25 mouse cellular contexts compared by ENCODE assay signal in genomic region chr13:74719002-74719401, GRCm38 (mm10).
A peak's percentile ranks its signal among the peaks of the same experiment; 100 is the strongest.
DNase-seq lines count a peak whose midpoint lies in the region; ATAC-seq and TF ChIP-seq lines count a peak whose summit lies in the region.
"Had no signal": no experiment of that assay in that cellular context is flagged by ENCODE, and none has a peak within 500 bp of the region (broad histone marks: within the 10 kb centered on the region; RNA-seq: fewer than 3 reads in every experiment).

No protein-coding gene starts in this region.

- H3K79me2 ChIP-seq in MEL (ENCODE audit: control insufficient read depth, insufficient read depth, low read length, poor library complexity) = no peaks in the 10 kb centered on the region

- H3K4me3 ChIP-seq in liver, postnatal 0 days (ENCODE audit: low read depth, low read length) = no peak overlapping the region
- no peak overlapping the region for H3K4me3 ChIP-seq in MEL (ENCODE audit: control insufficient read depth in 1 of 2, insufficient read depth in 1 of 2, low read depth in 2 of 2, low read length in 2 of 2)
- H3K4me3 ChIP-seq in liver, embryonic 12.5 days = no peak overlapping the region
- H3K4me3 ChIP-seq in liver, embryonic 14.5 days (ENCODE audit: insufficient read depth in 1 of 2, low read depth in 2 of 2, low read length in 2 of 2) = no peak overlapping the region
- H3K4me3 ChIP-seq: embryonic facial prominence, embryonic 10.5 days; embryonic facial prominence, embryonic 12.5 days; forebrain, embryonic 13.5 days; forebrain, embryonic 15.5 days had no signal

- no peak for TF ChIP-seq CTCF in liver, postnatal 0 days (IDR thresholded peaks at IDR 0.05; ENCODE audit: low read depth)
- no peak for TF ChIP-seq CTCF in MEL (IDR thresholded peaks at IDR 0.05 in 2 of 3, conservative IDR thresholded peaks at IDR 0.05 in 1 of 3; ENCODE audit: control insufficient read depth in 1 of 3, insufficient read depth in 1 of 3, low read depth in 2 of 3, low read length in 3 of 3, poor library complexity in 1 of 3, severe bottlenecking in 1 of 3)
- TF ChIP-seq CTCF in liver, embryonic 14.5 days (IDR thresholded peaks at IDR 0.05; ENCODE audit: low read depth) = no peak

- H3K4me1 ChIP-seq in liver, postnatal 0 days (ENCODE audit: insufficient read depth) = no peaks in the 10 kb centered on the region
- H3K4me1 ChIP-seq in MEL (ENCODE audit: control insufficient read depth in 1 of 2, insufficient read depth in 2 of 2, low read length in 2 of 2) = no peaks in the 10 kb centered on the region
- H3K4me1 ChIP-seq in liver, embryonic 12.5 days = peaks cover 5% of the 10 kb centered on the region
- no peaks in the 10 kb centered on the region for H3K4me1 ChIP-seq in liver, embryonic 14.5 days (replicated peaks; ENCODE audit: control insufficient read depth in 2 of 2, insufficient read depth in 2 of 2, low read length in 1 of 2)
- H3K4me1 ChIP-seq: embryonic facial prominence, embryonic 10.5 days; embryonic facial prominence, embryonic 12.5 days; forebrain, embryonic 13.5 days; forebrain, embryonic 15.5 days had no signal

- peaks cover 11% of the 10 kb centered on the region for H3K36me3 ChIP-seq in liver, postnatal 0 days (replicated peaks; ENCODE audit: insufficient read depth, low read length)
- H3K36me3 ChIP-seq in MEL (ENCODE audit: control insufficient read depth in 1 of 2, insufficient read depth in 2 of 2, low read length in 2 of 2) = no peaks in the 10 kb centered on the region; a peak in 1 of 4 replicates
- H3K36me3 ChIP-seq in liver, embryonic 12.5 days = peaks cover 48% of the 10 kb centered on the region
- peaks cover 7% of the 10 kb centered on the region for H3K36me3 ChIP-seq in liver, embryonic 14.5 days (replicated peaks; ENCODE audit: control insufficient read depth, insufficient read depth, low read depth)
- H3K36me3 ChIP-seq: forebrain, embryonic 15.5 days had no signal

- ATAC-seq in liver, postnatal 0 days = no peak
- peak; percentile 64 for ATAC-seq in liver, embryonic 12.5 days
- peak; percentile 52; the same call in 1 of the 2 replicates for ATAC-seq in liver, embryonic 14.5 days (ENCODE audit: insufficient read depth)
- ATAC-seq: CD4-positive, CD25-positive, alpha-beta regulatory T cell, adult 4 months; forebrain, embryonic 13.5 days; forebrain, embryonic 15.5 days had no signal

- no peak for TF ChIP-seq POLR2A in MEL (IDR thresholded peaks at IDR 0.05; ENCODE audit: control insufficient read depth in 1 of 2, insufficient read depth in 1 of 2, low read depth in 1 of 2, low read length in 2 of 2, poor library complexity in 1 of 2)

- H3K9ac ChIP-seq in liver, postnatal 0 days (replicated peaks) = no peak overlapping the region
- no peak overlapping the region for H3K9ac ChIP-seq in MEL (ENCODE audit: control insufficient read depth, low read depth, low read length, poor library complexity, severe bottlenecking)
- no peak overlapping the region for H3K9ac ChIP-seq in liver, embryonic 12.5 days
- no peak overlapping the region for H3K9ac ChIP-seq in liver, embryonic 14.5 days (replicated peaks)
- H3K9ac ChIP-seq: embryonic facial prominence, embryonic 12.5 days; forebrain, embryonic 13.5 days; forebrain, embryonic 15.5 days had no signal

- TF ChIP-seq EP300 in liver, postnatal 0 days (IDR thresholded peaks at IDR 0.05; ENCODE audit: low read depth) = no peak
- no peak for TF ChIP-seq EP300 in MEL (IDR thresholded peaks at IDR 0.05; ENCODE audit: low read depth in 1 of 2, low read length in 2 of 2)
- TF ChIP-seq EP300 in liver, embryonic 14.5 days (IDR thresholded peaks at IDR 0.05; ENCODE audit: low read depth) = no peak

- no peaks in the 10 kb centered on the region for H3K27me3 ChIP-seq in liver, postnatal 0 days (ENCODE audit: insufficient read depth, low read length)
- no peaks in the 10 kb centered on the region for H3K27me3 ChIP-seq in MEL (ENCODE audit: control insufficient read depth in 1 of 2, insufficient read depth in 2 of 2, low read length in 2 of 2)
- no peaks in the 10 kb centered on the region for H3K27me3 ChIP-seq in liver, embryonic 12.5 days (replicated peaks)
- no peaks in the 10 kb centered on the region for H3K27me3 ChIP-seq in liver, embryonic 14.5 days (ENCODE audit: control insufficient read depth, insufficient read depth, low read length)
- H3K27me3 ChIP-seq: CH12.LX; embryonic facial prominence, embryonic 12.5 days; forebrain, embryonic 13.5 days; forebrain, embryonic 15.5 days had no signal

- H3K4me2 ChIP-seq in liver, postnatal 0 days (ENCODE audit: low read depth, low read length) = no peak overlapping the region
- H3K4me2 ChIP-seq in liver, embryonic 12.5 days = no peak overlapping the region
- H3K4me2 ChIP-seq in liver, embryonic 14.5 days (ENCODE audit: low read depth) = no peak overlapping the region
- H3K4me2 ChIP-seq: embryonic facial prominence, embryonic 12.5 days; forebrain, embryonic 13.5 days; forebrain, embryonic 15.5 days had no signal

- H3K27ac ChIP-seq in liver, postnatal 0 days (ENCODE audit: low read depth) = no peak overlapping the region
- no peak overlapping the region for H3K27ac ChIP-seq in MEL (ENCODE audit: control insufficient read depth, low read depth, low read length)
- H3K27ac ChIP-seq in liver, embryonic 12.5 days = no peak overlapping the region
- H3K27ac ChIP-seq in liver, embryonic 14.5 days = no peak overlapping the region
- H3K27ac ChIP-seq: embryonic facial prominence, embryonic 10.5 days; embryonic facial prominence, embryonic 12.5 days; forebrain, embryonic 13.5 days; forebrain, embryonic 15.5 days had no signal

- DNase-seq in liver = peak; percentile 10
- DNase-seq in liver, postnatal 0 days = no peak
- DNase-seq in MEL (ENCODE audit: low read depth, low spot score) = peak; percentile 60
- no peak for DNase-seq in liver, embryonic 14.5 days (ENCODE audit: low read depth in 3 of 3, low spot score in 3 of 3)
- DNase-seq in layer of hippocampus, postnatal 25 days (ENCODE audit: extremely low spot score in 1 of 2, low spot score in 1 of 2) = no peak
- DNase-seq in right cerebral cortex, postnatal 10 days (ENCODE audit: low spot score in 2 of 2) = no peak
- no peak for DNase-seq in embryo, embryonic 10 days (ENCODE audit: low spot score)
- DNase-seq: adrenal gland, adult 2 months; adrenal gland, postnatal 10 days; adrenal gland, postnatal 25 days; B cell, adult 2 months; cerebellum, adult 11 months; cerebellum, adult 18-20 months; cerebellum, adult 8-10 months; cerebellum, adult 9-11 months; cerebellum, postnatal 14 days; cerebellum, postnatal 36 days had no signal

- no peaks in the 10 kb centered on the region for H3K9me3 ChIP-seq in liver, postnatal 0 days (ENCODE audit: low read length)
- no peaks in the 10 kb centered on the region for H3K9me3 ChIP-seq in MEL (replicated peaks; ENCODE audit: insufficient read depth, low read length)
- H3K9me3 ChIP-seq in liver, embryonic 12.5 days (replicated peaks) = no peaks in the 10 kb centered on the region
- H3K9me3 ChIP-seq in liver, embryonic 14.5 days (ENCODE audit: control insufficient read depth, low read length) = no peaks in the 10 kb centered on the region
- H3K9me3 ChIP-seq: embryonic facial prominence, embryonic 10.5 days; embryonic facial prominence, embryonic 12.5 days; forebrain, embryonic 13.5 days; forebrain, embryonic 15.5 days; G1E had no signal

- WGBS in liver, postnatal 0 days (ENCODE audit: insufficient replicate concordance) = 71% methylated on average over 2 of the region's 2 CpGs
- WGBS in liver, embryonic 12.5 days (ENCODE audit: insufficient replicate concordance) = 44% methylated on average over 2 of the region's 2 CpGs
- 37% methylated on average over 2 of the region's 2 CpGs for WGBS in liver, embryonic 14.5 days (ENCODE audit: insufficient replicate concordance)

- TF ChIP-seq RAD21 in MEL (IDR thresholded peaks at IDR 0.05; ENCODE audit: low read depth, low read length) = no peak

TF ChIP-seq in MEL, 35 proteins besides CTCF, POLR2A, EP300 and RAD21:
- 0 out of 2 replicates have a peak, but pooled peaks have one; percentile 27 for TF ChIP-seq MAZ (IDR thresholded peaks at IDR 0.05; ENCODE audit: low read depth, low read length)
- no peak for TF ChIP-seq TCF12 (IDR thresholded peaks at IDR 0.05; ENCODE audit: low read depth, low read length)
- no peak for TF ChIP-seq USF2 (IDR thresholded peaks at IDR 0.05; ENCODE audit: borderline replicate concordance in 1 of 2, insufficient read depth in 1 of 2, low read depth in 1 of 2, low read length in 2 of 2)
- no peak for TF ChIP-seq ZNF384 (IDR thresholded peaks at IDR 0.05; ENCODE audit: low read depth, low read length)
- TF ChIP-seq MXI1 (IDR thresholded peaks at IDR 0.05; ENCODE audit: low read depth, low read length) = no peak
- TF ChIP-seq GATA1 (IDR thresholded peaks at IDR 0.05; ENCODE audit: low read depth, low read length) = peak; percentile 33; the same call in 1 of the 2 replicates

Comparison
In these comparisons a context has a peak if more than half of its experiments do, and no peak if none do; other contexts are left out.
1. DNase-seq: peak in liver (single experiment) and MEL (single experiment); none in liver, postnatal 0 days (single experiment), liver, embryonic 14.5 days (0 of 3), layer of hippocampus, postnatal 25 days (0 of 2), right cerebral cortex, postnatal 10 days (0 of 2) and embryo, embryonic 10 days (single experiment).